Mouse (Mus musculus) embryonic facial prominence, embryonic 15.5 days (tissue): ENCODE data around the gene Pbx1. TPM values are rescaled to one million over a fixed set of nuclear protein-coding genes. Genes with fewer than 3 reads are reported as not detected.
A peak's percentile ranks its signal among the peaks of the same experiment; 100 is the strongest.

Source experiments
- ATAC-seq: fragments of 200-750 bp; cut with Nextera tagmentation; 2 replicates; pipeline ENCODE4 v1.8.0; 2017; ENCODE audit warnings: low read depth, moderate TSS enrichment; ENCODE audit not compliant: insufficient number of reproducible peaks, low FRiP score, low TSS enrichment
- H3K27ac ChIP-seq: fragments of 300-500 bp; sonication (generic); replicated peaks from 2 replicates; pipeline ENCODE4 v1.5.1; 2015; ENCODE audit warnings: mild to moderate bottlenecking, inconsistent platforms
- H3K27me3 ChIP-seq: fragments of 300-500 bp; sonication (generic); 2 replicates; pipeline ENCODE4 v1.6.1; 2015; ENCODE audit warnings: inconsistent platforms
- H3K36me3 ChIP-seq: fragments of 300-500 bp; sonication (generic); 2 replicates; pipeline ENCODE4 v1.6.1; 2015; ENCODE audit warnings: mild to moderate bottlenecking, inconsistent platforms
- H3K4me1 ChIP-seq: fragments of 300-500 bp; sonication (generic); 2 replicates; pipeline ENCODE4 v1.6.1; 2015; ENCODE audit warnings: inconsistent platforms
- H3K4me2 ChIP-seq: fragments of 300-500 bp; sonication (generic); replicated peaks from 2 replicates; pipeline ENCODE4 v1.6.1; 2015; ENCODE audit warnings: mild to moderate bottlenecking, inconsistent platforms
- H3K4me3 ChIP-seq: fragments of 300-500 bp; sonication (generic); replicated peaks from 2 replicates; pipeline ENCODE4 v1.5.1; 2015; ENCODE audit warnings: mild to moderate bottlenecking, inconsistent platforms
- H3K9ac ChIP-seq: fragments of 300-500 bp; sonication (generic); 2 replicates; pipeline ENCODE4 v1.6.1; 2015; ENCODE audit warnings: inconsistent platforms
- H3K9me3 ChIP-seq: fragments of 300-500 bp; sonication (generic); replicated peaks from 2 replicates; pipeline ENCODE4 v1.6.1; 2016; ENCODE audit warnings: inconsistent platforms
- WGBS: fragments of 180-500 bp; shearing (Covaris S2); methylation state at CpG from one replicate; pipeline ENCODE4 v1.1.7; 2015; 5-methylcytosine and 5-hydroxymethylcytosine counted together
- polyA plus RNA-seq: library from polyadenylated mRNA; unstranded; fragments of >200 nt; fragmentation: Nextera tagmentation; extraction: Ambion mirVana; gene quantifications from 2 replicates; pipeline ENCODE4 v1.2.1, GENCODE M21; 2015

Gene Pbx1
- polyA plus RNA-seq, 1 experiment from 2014 or later: 29.5 TPM

- H3K9ac ChIP-seq: no peak overlapping the region
- no peaks in the 10 kb centered on the region for H3K27me3 ChIP-seq
- H3K4me1 ChIP-seq: peaks cover 18% of the 10 kb centered on the region
- ATAC-seq: no peak
- no peak overlapping the region for H3K4me2 ChIP-seq
- H3K36me3 ChIP-seq: no peaks in the 10 kb centered on the region
- no peaks in the 10 kb centered on the region for H3K9me3 ChIP-seq
- H3K4me3 ChIP-seq: no peak overlapping the region
- no peak overlapping the region for H3K27ac ChIP-seq
- 55% methylated on average over 2 of the region's 2 CpGs for WGBS
These were observed 28.5 kb downstream of the Pbx1 start for GRCm38 (mm10) chr1:168403529-168403928.

DNA sequence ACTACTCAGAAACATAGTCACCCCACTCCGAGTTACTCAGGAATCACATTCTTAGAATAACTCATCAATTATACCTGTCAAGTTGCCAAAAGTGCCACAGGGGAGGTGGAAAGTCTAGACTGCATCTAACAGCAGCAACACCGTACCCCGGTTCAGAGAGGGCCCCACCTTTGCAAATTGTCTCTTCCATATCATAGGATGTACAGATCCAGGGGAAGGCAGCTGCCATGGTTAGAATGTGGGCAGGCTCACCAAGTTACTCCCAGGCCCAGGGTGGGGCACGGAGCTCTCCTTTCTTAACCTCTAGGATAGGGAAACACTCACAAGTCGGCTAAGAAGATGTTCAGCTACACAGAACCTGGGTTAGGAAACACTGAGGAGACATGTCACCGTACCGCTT lies 29.4 kb downstream of the Pbx1 start:
- Histone ChIP-seq H3K27ac (no peak overlapping the region), H3K9ac (no peak overlapping the region), H3K9me3 (no peaks in the 10 kb centered on the region), H3K27me3 (no peaks in the 10 kb centered on the region), H3K4me3 (no peak overlapping the region), H3K4me2 (no peak overlapping the region), H3K4me1 (peaks cover 18% of the 10 kb centered on the region), H3K36me3 (no peaks in the 10 kb centered on the region)
- 38% methylated on average over 7 of the region's 7 CpGs for WGBS
- ATAC-seq: peak; percentile 26; the same call in 1 of the 2 replicates

- Histone ChIP-seq H3K4me3 (no peak overlapping the region), H3K27me3 (no peaks in the 10 kb centered on the region), H3K9ac (no peak overlapping the region), H3K4me1 (peaks cover 43% of the 10 kb centered on the region), H3K9me3 (no peaks in the 10 kb centered on the region), H3K4me2 (no peak overlapping the region), H3K36me3 (0 out of 2 replicates have a peak, but pooled peaks cover under 1% of the 10 kb centered on the region), H3K27ac (no peak overlapping the region)
- no peak for ATAC-seq
- 73% methylated on average over 3 of the region's 3 CpGs for WGBS
These were observed 36.4 kb downstream of the Pbx1 start for GRCm38 (mm10) chr1:168395523-168396159.

GRCm38 (mm10) chr1:168394535-168394934 lies 37.5 kb downstream of the Pbx1 start:
- no peak overlapping the region for H3K27ac ChIP-seq
- ATAC-seq: no peak
- H3K9me3 ChIP-seq: no peaks in the 10 kb centered on the region
- 0 out of 2 replicates have a peak, but pooled peaks cover 5% of the 10 kb centered on the region for H3K36me3 ChIP-seq
- H3K27me3 ChIP-seq: no peaks in the 10 kb centered on the region
- H3K4me3 ChIP-seq: no peak overlapping the region
- H3K4me2 ChIP-seq: no peak overlapping the region
- no peak overlapping the region for H3K9ac ChIP-seq
- 73% methylated on average over 6 of the region's 6 CpGs for WGBS
- H3K4me1 ChIP-seq: peaks cover 48% of the 10 kb centered on the region

GRCm38 (mm10) chr1:168393456-168393855 lies 38.6 kb downstream of the Pbx1 start:
- Histone ChIP-seq H3K4me2 (no peak overlapping the region), H3K27me3 (no peaks in the 10 kb centered on the region), H3K36me3 (0 out of 2 replicates have a peak, but pooled peaks cover 5% of the 10 kb centered on the region), H3K9me3 (no peaks in the 10 kb centered on the region), H3K4me1 (peaks cover 48% of the 10 kb centered on the region), H3K27ac (peak overlapping the region; percentile 44), H3K4me3 (no peak overlapping the region), H3K9ac (no peak overlapping the region)
- no peak for ATAC-seq
- WGBS: 51% methylated on average over 4 of the region's 4 CpGs

- 21% methylated on average over 5 of the region's 5 CpGs for WGBS
- Histone ChIP-seq H3K27me3 (no peaks in the 10 kb centered on the region), H3K27ac (peak overlapping the region; percentile 60), H3K4me1 (peaks cover 48% of the 10 kb centered on the region), H3K4me3 (0 out of 2 replicates have a peak overlapping the region, but pooled peaks have one; percentile 9), H3K4me2 (peak overlapping the region; percentile 38), H3K9ac (no peak overlapping the region), H3K36me3 (0 out of 2 replicates have a peak, but pooled peaks cover 5% of the 10 kb centered on the region), H3K9me3 (no peaks in the 10 kb centered on the region)
- 0 out of 2 replicates have a peak, but pooled peaks have one; percentile 32 for ATAC-seq
These were observed 39.6 kb downstream of the Pbx1 start for GRCm38 (mm10) chr1:168392500-168392853.

DNA sequence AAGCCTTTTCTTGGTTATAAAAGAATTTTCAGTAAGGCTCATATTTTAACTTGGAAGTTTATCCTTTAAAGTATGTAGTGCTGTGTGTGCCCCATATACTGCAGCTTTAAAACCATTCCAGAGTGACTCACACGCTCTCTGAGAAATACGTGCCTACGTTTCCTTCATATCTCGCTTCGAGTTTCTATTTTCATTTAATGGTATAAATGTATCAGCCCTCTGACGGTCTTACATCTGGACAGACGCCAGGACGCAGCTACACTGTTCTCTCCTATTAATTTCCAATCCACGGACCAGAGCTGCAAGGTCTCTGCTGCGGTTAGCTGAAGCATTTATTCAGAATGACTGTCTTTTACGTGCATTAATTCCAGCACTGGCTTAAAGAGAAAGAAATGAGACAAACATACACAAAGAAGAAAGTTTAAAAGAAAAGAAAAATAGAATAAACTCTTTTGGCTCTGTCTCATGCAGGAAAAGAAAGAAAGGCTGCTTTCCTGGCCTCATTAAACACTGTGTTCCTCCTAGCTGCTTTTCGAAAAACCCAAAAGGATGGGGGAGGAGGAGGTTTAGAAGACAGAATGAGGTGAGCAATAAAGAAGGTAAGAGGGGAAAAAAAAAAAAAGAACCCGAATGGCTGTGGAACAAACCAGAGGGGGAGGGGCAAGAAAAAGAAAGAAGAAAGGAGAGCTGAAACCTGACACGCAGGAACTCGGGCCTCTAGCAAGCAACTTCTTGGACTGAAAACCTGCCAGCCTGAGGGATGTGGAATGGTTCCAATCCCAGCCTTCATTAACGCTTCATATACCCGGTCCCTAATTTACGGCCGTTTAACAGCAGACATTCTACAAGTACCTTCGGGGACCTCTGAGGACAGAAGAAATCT lies 40.2 kb downstream of the Pbx1 start:
- H3K27ac ChIP-seq: peak overlapping the region; percentile 60
- peak; percentile 52; the same call in 1 of the 2 replicates for ATAC-seq
- 8% methylated on average over 20 of the region's 20 CpGs for WGBS
- no peak overlapping the region for H3K9ac ChIP-seq
- no peaks in the 10 kb centered on the region for H3K9me3 ChIP-seq
- H3K27me3 ChIP-seq: no peaks in the 10 kb centered on the region
- 0 out of 2 replicates have a peak, but pooled peaks cover 5% of the 10 kb centered on the region for H3K36me3 ChIP-seq
- H3K4me1 ChIP-seq: peaks cover 48% of the 10 kb centered on the region
- peak overlapping the region; percentile 38 for H3K4me2 ChIP-seq
- 0 out of 2 replicates have a peak overlapping the region, but pooled peaks have one; percentile 9 for H3K4me3 ChIP-seq

DNA sequence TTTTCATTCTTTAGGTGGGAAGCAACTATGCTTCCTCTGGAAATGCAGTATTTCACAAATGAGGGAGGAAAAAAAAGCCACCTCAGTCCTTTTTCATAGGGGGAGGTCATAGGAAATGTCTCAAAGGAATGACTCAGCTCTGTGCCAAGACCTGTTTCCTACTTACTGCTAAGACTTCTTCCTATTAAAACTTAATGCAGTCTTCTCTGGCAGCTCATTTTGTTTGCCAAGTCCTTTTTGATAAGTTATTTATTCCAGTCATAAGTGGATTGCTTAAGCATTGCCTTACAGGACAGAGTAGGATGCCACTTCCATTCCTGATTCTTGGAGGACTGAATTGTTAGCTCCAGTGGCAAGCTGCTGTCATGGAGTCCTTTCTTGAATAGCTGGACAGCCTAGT lies 41.3 kb downstream of the Pbx1 start:
- ATAC-seq: no peak
- no peak overlapping the region for H3K27ac ChIP-seq
- H3K9ac ChIP-seq: no peak overlapping the region

DNA sequence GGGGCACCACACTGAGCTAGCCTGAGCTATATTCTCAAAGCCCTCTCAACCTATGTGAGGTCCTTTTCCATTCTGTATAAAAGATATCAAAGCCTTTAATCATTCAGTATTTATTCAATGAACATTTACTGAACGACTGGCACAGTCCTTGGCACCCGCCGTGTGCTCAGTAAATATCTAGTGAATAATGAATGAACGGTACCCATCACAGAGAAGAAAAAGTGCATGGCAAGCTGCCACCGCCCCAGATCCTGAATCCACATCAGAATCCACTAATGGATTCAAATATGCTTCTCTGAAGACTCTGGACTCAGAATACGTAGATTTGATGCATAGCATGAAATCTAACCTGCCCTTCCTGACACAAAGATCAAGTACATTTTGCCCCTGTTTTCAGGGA lies 45.9 kb downstream of the Pbx1 start:
- no peaks in the 10 kb centered on the region for H3K9me3 ChIP-seq
- 64% methylated on average over 6 of the region's 6 CpGs for WGBS
- no peak for ATAC-seq
- H3K27me3 ChIP-seq: no peaks in the 10 kb centered on the region
- no peak overlapping the region for H3K9ac ChIP-seq
- H3K4me1 ChIP-seq: peaks cover 63% of the 10 kb centered on the region
- H3K36me3 ChIP-seq: 0 out of 2 replicates have a peak, but pooled peaks cover 5% of the 10 kb centered on the region
- H3K4me3 ChIP-seq: no peak overlapping the region
- 0 out of 2 replicates have a peak overlapping the region, but pooled peaks have one; percentile 12 for H3K4me2 ChIP-seq
- H3K27ac ChIP-seq: no peak overlapping the region

More for the DNA sequence above, 41.3 kb downstream of the Pbx1 start:
- no peak overlapping the region for H3K4me2 ChIP-seq
- no peak overlapping the region for H3K4me3 ChIP-seq
- H3K36me3 ChIP-seq: 0 out of 2 replicates have a peak, but pooled peaks cover 5% of the 10 kb centered on the region
- H3K4me1 ChIP-seq: peaks cover 55% of the 10 kb centered on the region
- no peaks in the 10 kb centered on the region for H3K27me3 ChIP-seq
- H3K9me3 ChIP-seq: no peaks in the 10 kb centered on the region

GRCm38 (mm10) chr1:168384594-168384955 lies 47.5 kb downstream of the Pbx1 start:
- H3K27ac ChIP-seq: peak overlapping the region; percentile 49; the same call in 1 of the 2 replicates
- H3K9me3 ChIP-seq: no peaks in the 10 kb centered on the region
- 25% methylated on average over 6 of the region's 6 CpGs for WGBS
- H3K9ac ChIP-seq: no peak overlapping the region
- H3K4me1 ChIP-seq: peaks cover 65% of the 10 kb centered on the region
- ATAC-seq: no peak
- H3K27me3 ChIP-seq: no peaks in the 10 kb centered on the region
- no peak overlapping the region for H3K4me2 ChIP-seq
- no peaks in the 10 kb centered on the region for H3K36me3 ChIP-seq
- H3K4me3 ChIP-seq: no peak overlapping the region

- Histone ChIP-seq H3K9me3 (no peaks in the 10 kb centered on the region), H3K36me3 (no peaks in the 10 kb centered on the region), H3K4me3 (no peak overlapping the region), H3K27me3 (no peaks in the 10 kb centered on the region), H3K4me2 (no peak overlapping the region), H3K9ac (no peak overlapping the region), H3K27ac (peak overlapping the region; percentile 49), H3K4me1 (peaks cover 65% of the 10 kb centered on the region)
- ATAC-seq: peak; percentile 31; the same call in 1 of the 2 replicates
- WGBS: 57% methylated on average over 5 of the region's 5 CpGs
These were observed 48.1 kb downstream of the Pbx1 start for GRCm38 (mm10) chr1:168383832-168384593.
